Mouse (Mus musculus) forebrain, postnatal 0 days (tissue): ENCODE data around the gene Faiml. TPM values are rescaled to one million over a fixed set of nuclear protein-coding genes. Genes with fewer than 3 reads are reported as not detected.

Source experiments
- ATAC-seq: fragments of 200-750 bp; cut with Nextera tagmentation; 2 replicates; pipeline ENCODE4 v1.8.0; 2017; ENCODE audit warnings: mild to moderate bottlenecking, moderate library complexity
- DNase-seq: peaks from one replicate; pipeline ENCODE4 v3.0.0-alpha.2; 2015
- H3K27ac ChIP-seq: fragments of 300-500 bp; sonication (generic); 2 replicates; pipeline ENCODE4 v1.5.1; 2014; ENCODE audit warnings: low read depth, mild to moderate bottlenecking, antibody characterized with exemption, low read length, moderate library complexity, mixed read lengths
- H3K27me3 ChIP-seq: fragments of 300-500 bp; sonication (generic); 2 replicates; pipeline ENCODE4 v1.6.1; 2014; ENCODE audit warnings: mild to moderate bottlenecking, low read length, mixed read lengths; ENCODE audit not compliant: insufficient read depth
- H3K36me3 ChIP-seq: fragments of 300-500 bp; sonication (generic); 2 replicates; pipeline ENCODE4 v1.6.1; 2014; ENCODE audit warnings: mild to moderate bottlenecking, moderate library complexity; ENCODE audit not compliant: insufficient read depth
- H3K4me1 ChIP-seq: fragments of 300-500 bp; sonication (generic); 2 replicates; pipeline ENCODE4 v1.6.1; 2014; ENCODE audit warnings: antibody characterized with exemption; ENCODE audit not compliant: insufficient read depth
- H3K4me2 ChIP-seq: fragments of 300-500 bp; sonication (generic); 2 replicates; pipeline ENCODE4 v1.6.1; 2014; ENCODE audit warnings: low read depth, mild to moderate bottlenecking, moderate library complexity
- H3K4me3 ChIP-seq: fragments of 300-500 bp; sonication (generic); 2 replicates; pipeline ENCODE4 v1.5.1; 2014; ENCODE audit warnings: low read depth, low read length, mixed read lengths
- H3K9ac ChIP-seq: fragments of 300-500 bp; sonication (generic); 2 replicates; pipeline ENCODE4 v1.6.1; 2014; ENCODE audit warnings: mild to moderate bottlenecking
- H3K9me3 ChIP-seq: fragments of 300-500 bp; sonication (generic); 2 replicates; pipeline ENCODE4 v1.6.1; 2016; ENCODE audit warnings: low read length
- CTCF ChIP-seq: sonication (generic); IDR thresholded peaks from 2 replicates; pipeline ENCODE4 v1.5.1; 2016; ENCODE audit warnings: antibody characterized with exemption, control low read depth, low read depth
- WGBS: fragments of 180-500 bp; shearing (Covaris S2); extraction: QIAGEN DNeasy Blood & Tissue Kit; methylation state at CpG from one replicate; pipeline ENCODE4 v1.1.7; 2014; 5-methylcytosine and 5-hydroxymethylcytosine counted together
- polyA plus RNA-seq: library from polyadenylated mRNA; unstranded; fragments of >200 nt; fragmentation: Nextera tagmentation; extraction: Ambion mirVana; gene quantifications from 2 replicates; pipeline ENCODE4 v1.2.1, GENCODE M21; 2015
- total RNA-seq: library from RNA; depleted of rRNA; stranded (reverse); fragments of >200 nt; gene quantifications from 2 replicates; pipeline ENCODE4 v1.2.3, GENCODE M21; 2014; rRNA removed

Faiml gene
- total RNA-seq, result not detected in 2 replicates
- polyA plus RNA-seq, result not detected in 2 replicates

- Histone ChIP-seq H3K4me3 (no peak within 1 kb of the TSS), H3K9ac (no peak within 1 kb of the TSS), H3K27me3 (no peaks in the 10 kb centered on the region), H3K4me1 (no peaks in the 10 kb centered on the region), H3K9me3 (no peaks in the 10 kb centered on the region), H3K4me2 (no peak within 1 kb of the TSS), H3K36me3 (no peaks in the 10 kb centered on the region), H3K27ac (no peak within 1 kb of the TSS)
- TF ChIP-seq CTCF, result no peak
- DNase-seq (no peak), ATAC-seq (no peak)
- 89% methylated on average over 14 of the region's 14 CpGs for WGBS
Observed at GRCm38 (mm10) chr9:99237139-99237538, at the start of gene Faiml. Gene Faiml (minus strand): TSS chr9:99237239.

GRCm38 (mm10) chr9:99258891-99259290 lies 21.9 kb upstream of the Faiml start:
- Histone ChIP-seq H3K36me3 (peaks cover 50% of the 10 kb centered on the region), H3K4me2 (no peak overlapping the region), H3K9me3 (no peaks in the 10 kb centered on the region), H3K27me3 (no peaks in the 10 kb centered on the region), H3K4me3 (no peak overlapping the region), H3K9ac (no peak overlapping the region), H3K4me1 (no peaks in the 10 kb centered on the region), H3K27ac (no peak overlapping the region)
- DNase-seq (no peak), ATAC-seq (no peak)
- no peak for TF ChIP-seq CTCF
- 80% methylated on average over 5 of the region's 5 CpGs for WGBS

DNA sequence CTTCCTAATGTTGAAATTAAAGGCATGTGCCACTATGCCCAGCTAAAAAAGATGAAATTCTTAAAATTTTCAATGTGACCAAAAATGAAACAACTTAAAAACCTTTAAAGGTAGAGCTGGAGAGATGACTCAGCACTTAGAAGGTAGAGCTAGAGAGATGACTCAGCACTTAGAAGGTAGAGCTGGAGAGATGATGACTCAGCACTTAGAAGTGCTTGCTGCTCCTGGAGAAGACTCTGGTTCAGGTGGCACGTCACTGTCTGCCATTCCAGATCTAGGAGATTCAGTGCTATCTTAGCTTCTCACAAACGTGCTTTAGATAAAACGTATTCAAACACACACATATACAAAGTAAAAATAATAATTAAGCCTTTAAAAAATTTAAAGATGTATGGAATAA lies 19.8 kb upstream of the Faiml start:
- Histone ChIP-seq H3K27ac (no peak overlapping the region), H3K9ac (no peak overlapping the region), H3K4me1 (no peaks in the 10 kb centered on the region), H3K4me2 (no peak overlapping the region), H3K36me3 (peaks cover 34% of the 10 kb centered on the region), H3K4me3 (no peak overlapping the region), H3K27me3 (no peaks in the 10 kb centered on the region), H3K9me3 (no peaks in the 10 kb centered on the region)
- 95% methylated on average over 3 of the region's 3 CpGs for whole genome bisulfite sequencing
- ATAC-seq (no peak), DNase-seq (no peak)
- no peak for TF ChIP-seq CTCF

GRCm38 (mm10) chr9:99256206-99256605 lies 19.2 kb upstream of the Faiml start:
- ATAC-seq (no peak), DNase-seq (no peak)
- no peak overlapping the region for H3K27ac ChIP-seq
- H3K9ac ChIP-seq, result no peak overlapping the region
- H3K4me1 ChIP-seq, result no peaks in the 10 kb centered on the region
- WGBS, result 91% methylated on average over 1 of the region's 1 CpGs
- no peaks in the 10 kb centered on the region for H3K9me3 ChIP-seq
- H3K4me3 ChIP-seq, result no peak overlapping the region
- H3K27me3 ChIP-seq, result no peaks in the 10 kb centered on the region
- no peak for TF ChIP-seq CTCF
- peaks cover 33% of the 10 kb centered on the region for H3K36me3 ChIP-seq
- H3K4me2 ChIP-seq, result no peak overlapping the region

- ATAC-seq, result no peak
- no peak overlapping the region for H3K27ac ChIP-seq
- no peak overlapping the region for H3K4me2 ChIP-seq
- H3K27me3 ChIP-seq, result no peaks in the 10 kb centered on the region
- no peak for TF ChIP-seq CTCF
- DNase-seq, result no peak
- no peaks in the 10 kb centered on the region for H3K9me3 ChIP-seq
- H3K36me3 ChIP-seq, result peaks cover 33% of the 10 kb centered on the region
- H3K4me1 ChIP-seq, result no peaks in the 10 kb centered on the region
- 90% methylated on average over 10 of the region's 10 CpGs for WGBS
- no peak overlapping the region for H3K4me3 ChIP-seq
- no peak overlapping the region for H3K9ac ChIP-seq
Observed at GRCm38 (mm10) chr9:99253861-99254260, 16.8 kb upstream of the Faiml start.

DNA sequence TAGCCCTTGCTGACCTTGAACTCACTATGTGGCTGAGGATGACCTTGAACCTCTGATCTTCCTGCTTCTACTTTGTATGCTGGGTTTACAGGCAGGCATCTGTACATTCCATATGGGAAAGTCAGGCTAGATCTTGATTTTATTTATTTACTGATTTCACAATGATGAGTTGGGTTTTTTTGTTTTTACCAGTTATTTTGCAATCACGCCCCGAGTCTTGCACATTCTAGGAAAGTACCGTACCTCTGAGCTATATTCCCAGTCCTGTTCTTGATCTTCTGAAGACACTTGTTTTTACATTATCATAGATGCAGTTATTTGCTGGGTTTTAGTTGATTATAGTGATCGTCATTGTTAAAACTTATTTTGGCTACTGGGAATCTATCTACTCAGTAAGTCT lies 11.9 kb upstream of the Faiml start:
- over 99% methylated on average over 4 of the region's 4 CpGs for WGBS
- TF ChIP-seq CTCF, result no peak
- Histone ChIP-seq H3K4me3 (no peak overlapping the region), H3K9ac (no peak overlapping the region), H3K27ac (no peak overlapping the region), H3K36me3 (peaks cover 16% of the 10 kb centered on the region; the same call in 1 of the 2 replicates), H3K4me2 (no peak overlapping the region), H3K4me1 (no peaks in the 10 kb centered on the region), H3K27me3 (no peaks in the 10 kb centered on the region), H3K9me3 (no peaks in the 10 kb centered on the region)
- DNase-seq (no peak), ATAC-seq (no peak)

- DNase-seq (peak; percentile 27), ATAC-seq (no peak)
- WGBS, result 48% methylated on average over 8 of the region's 8 CpGs
- TF ChIP-seq CTCF, result no peak
- Histone ChIP-seq H3K27me3 (no peaks in the 10 kb centered on the region), H3K9me3 (no peaks in the 10 kb centered on the region), H3K27ac (no peak overlapping the region), H3K36me3 (peaks cover 14% of the 10 kb centered on the region; the same call in 1 of the 2 replicates), H3K9ac (no peak overlapping the region), H3K4me2 (no peak overlapping the region), H3K4me3 (no peak overlapping the region), H3K4me1 (no peaks in the 10 kb centered on the region)
Observed at GRCm38 (mm10) chr9:99248304-99248703, 11.3 kb upstream of the Faiml start.
